Mouse (Mus musculus): ENCODE data around the gene Tpst1.
A peak's percentile ranks its signal among the peaks of the same experiment; 100 is the strongest.

Tpst1 gene

GRCm38 (mm10) chr5:130073026-130073425 lies at the start of gene Tpst1:
TSS of gene Tpst1 (plus strand) at chr5:130073326.
- DNase-seq = no peak

- DNase-seq = peak; percentile 95 to 97
Measured at GRCm38 (mm10) chr5:130023767-130024539, 49.2 kb upstream of the Tpst1 start.

GRCm38 (mm10) chr5:130027134-130027533 lies 46.0 kb upstream of the Tpst1 start:
- DNase-seq = peak; percentile 82 to 89

GRCm38 (mm10) chr5:130027696-130028095 lies 45.4 kb upstream of the Tpst1 start:
- DNase-seq = no peak

GRCm38 (mm10) chr5:130029142-130029897 lies 43.8 kb upstream of the Tpst1 start, which contains the start of the genes Asl and Crcp:
TSS of gene Asl (minus strand) at chr5:130029247.
TSS of gene Crcp (plus strand) at chr5:130029290.
- peak; percentile 86 to 95 for DNase-seq

GRCm38 (mm10) chr5:130031410-130032390 lies 41.4 kb upstream of the Tpst1 start:
- peak in 1 of 2 experiments; percentile 28 for DNase-seq

GRCm38 (mm10) chr5:130033869-130034268 lies 39.3 kb upstream of the Tpst1 start:
- DNase-seq = no peak

- peak in 1 of 2 experiments; percentile 27 for DNase-seq
Measured at GRCm38 (mm10) chr5:130036300-130036699, 36.8 kb upstream of the Tpst1 start.

- peak; percentile 80 to 84 for DNase-seq
Measured at GRCm38 (mm10) chr5:130037752-130038455, 35.2 kb upstream of the Tpst1 start.

GRCm38 (mm10) chr5:130040797-130041196 lies 32.3 kb upstream of the Tpst1 start:
- no peak for DNase-seq

- no peak for DNase-seq
Measured at GRCm38 (mm10) chr5:130041262-130041661, 31.9 kb upstream of the Tpst1 start.

GRCm38 (mm10) chr5:130043741-130044140 lies 29.4 kb upstream of the Tpst1 start:
- DNase-seq = peak in 1 of 2 experiments; percentile 22

GRCm38 (mm10) chr5:130044201-130044695 lies 28.9 kb upstream of the Tpst1 start:
- DNase-seq = peak; percentile 73 to 82

GRCm38 (mm10) chr5:130046100-130046499 lies 27.0 kb upstream of the Tpst1 start:
- no peak for DNase-seq

GRCm38 (mm10) chr5:130046589-130046988 lies 26.5 kb upstream of the Tpst1 start:
- DNase-seq = no peak

- no peak for DNase-seq
Measured at GRCm38 (mm10) chr5:130047013-130047412, 26.1 kb upstream of the Tpst1 start.

- peak in 1 of 2 experiments; percentile 30 for DNase-seq
Measured at GRCm38 (mm10) chr5:130048786-130049520, 24.2 kb upstream of the Tpst1 start.

- no peak for DNase-seq
Measured at GRCm38 (mm10) chr5:130050416-130050815, 22.7 kb upstream of the Tpst1 start.

GRCm38 (mm10) chr5:130051073-130051860 lies 21.9 kb upstream of the Tpst1 start:
- DNase-seq = no peak

- no peak for DNase-seq
Measured at GRCm38 (mm10) chr5:130052510-130052909, 20.6 kb upstream of the Tpst1 start.

Data from kidney, postnatal 36 days (tissue).